Comparison of ENCODE assay signal across 24 mouse cellular contexts in the genomic region with DNA sequence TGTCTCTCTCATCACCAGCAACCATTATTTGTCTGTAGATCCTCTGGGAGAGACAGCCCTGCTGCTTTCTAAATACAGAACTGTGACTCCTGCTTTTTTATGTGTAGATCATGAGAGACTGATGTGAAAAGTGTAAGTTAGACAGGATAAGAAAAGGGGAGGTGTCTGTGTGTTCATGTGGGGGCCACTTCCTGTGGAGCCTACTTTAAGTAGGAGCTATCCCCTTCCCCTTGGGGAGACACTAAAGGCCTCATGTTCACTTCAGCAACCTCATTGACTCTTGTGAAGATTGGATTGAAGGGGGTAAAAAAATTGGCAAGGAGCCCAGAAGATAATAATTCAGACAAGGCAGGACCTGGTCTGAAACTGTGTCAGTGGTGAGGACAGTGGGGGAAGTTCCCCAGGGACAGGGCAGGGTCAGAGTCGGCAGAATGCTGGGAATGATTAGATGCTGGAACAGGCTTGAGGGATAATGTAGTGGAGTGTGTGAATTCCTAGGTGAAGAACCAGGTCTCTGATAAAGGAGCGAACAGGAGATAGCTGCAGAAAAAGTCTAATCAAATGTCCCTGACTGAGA.
DNase-seq lines count a peak whose midpoint lies in the region; ATAC-seq and TF ChIP-seq lines count a peak whose summit lies in the region.
"Had no signal": no experiment of that assay in that cellular context is flagged by ENCODE, and none has a peak within 500 bp of the region (broad histone marks: within the 10 kb centered on the region; RNA-seq: fewer than 3 reads in every experiment).

No protein-coding gene starts in this region.

- TF ChIP-seq CTCF in kidney, postnatal 0 days (IDR thresholded peaks at IDR 0.05; ENCODE audit: low read depth), result no peak
- no peak for TF ChIP-seq CTCF in stomach, postnatal 0 days (IDR thresholded peaks at IDR 0.05; ENCODE audit: low read depth)

- WGBS in kidney, postnatal 0 days, result 49% methylated on average over 2 of the region's 2 CpGs
- WGBS in stomach, embryonic 14.5 days, result 57% methylated on average over 2 of the region's 2 CpGs
- 64% methylated on average over 2 of the region's 2 CpGs for WGBS in stomach, postnatal 0 days
- 74% methylated on average over 2 of the region's 2 CpGs for WGBS in forebrain, embryonic 15.5 days

- no peak overlapping the region for H3K4me2 ChIP-seq in kidney, postnatal 0 days (ENCODE audit: low read length)
- H3K4me2 ChIP-seq in stomach, embryonic 14.5 days (replicated peaks; ENCODE audit: low read depth, low read length), result no peak overlapping the region
- H3K4me2 ChIP-seq in stomach, postnatal 0 days (replicated peaks; ENCODE audit: low read depth), result no peak overlapping the region
- no peak overlapping the region for H3K4me2 ChIP-seq in forebrain, embryonic 15.5 days (replicated peaks)
- H3K4me2 ChIP-seq: embryonic facial prominence, embryonic 13.5 days; heart, embryonic 12.5 days; hindbrain, embryonic 15.5 days; intestine, embryonic 15.5 days; midbrain, embryonic 15.5 days had no signal

- no peaks in the 10 kb centered on the region for H3K36me3 ChIP-seq in kidney, postnatal 0 days (ENCODE audit: insufficient read depth, low read length)
- H3K36me3 ChIP-seq in stomach, embryonic 14.5 days (ENCODE audit: control insufficient read depth, insufficient read depth, low read length), result no peaks in the 10 kb centered on the region
- no peaks in the 10 kb centered on the region for H3K36me3 ChIP-seq in stomach, postnatal 0 days (ENCODE audit: control insufficient read depth, insufficient read depth, low read length)
- H3K36me3 ChIP-seq in forebrain, embryonic 15.5 days, result no peaks in the 10 kb centered on the region
- H3K36me3 ChIP-seq: embryonic facial prominence, embryonic 13.5 days; heart, embryonic 12.5 days; hindbrain, embryonic 15.5 days; intestine, embryonic 15.5 days; midbrain, embryonic 15.5 days had no signal

- no peaks in the 10 kb centered on the region for H3K4me1 ChIP-seq in kidney, postnatal 0 days (replicated peaks; ENCODE audit: insufficient read depth, low read length)
- no peaks in the 10 kb centered on the region for H3K4me1 ChIP-seq in stomach, embryonic 14.5 days (ENCODE audit: control insufficient read depth, insufficient read depth, low read length)
- no peaks in the 10 kb centered on the region for H3K4me1 ChIP-seq in stomach, postnatal 0 days (replicated peaks; ENCODE audit: control insufficient read depth, insufficient read depth)
- no peaks in the 10 kb centered on the region for H3K4me1 ChIP-seq in forebrain, embryonic 15.5 days
- H3K4me1 ChIP-seq: heart, embryonic 12.5 days; intestine, embryonic 15.5 days had no signal

- H3K27me3 ChIP-seq in kidney, postnatal 0 days (ENCODE audit: insufficient read depth, low read length), result no peaks in the 10 kb centered on the region
- no peaks in the 10 kb centered on the region for H3K27me3 ChIP-seq in stomach, embryonic 14.5 days (ENCODE audit: control insufficient read depth, insufficient read depth, low read length)
- no peaks in the 10 kb centered on the region for H3K27me3 ChIP-seq in stomach, postnatal 0 days (ENCODE audit: control insufficient read depth, insufficient read depth, low read length)
- H3K27me3 ChIP-seq in forebrain, embryonic 15.5 days, result no peaks in the 10 kb centered on the region
- H3K27me3 ChIP-seq: embryonic facial prominence, embryonic 13.5 days; heart, embryonic 12.5 days; hindbrain, embryonic 15.5 days; intestine, embryonic 15.5 days; midbrain, embryonic 15.5 days; Patski had no signal

- TF ChIP-seq EP300 in stomach, postnatal 0 days (optimal IDR thresholded peaks at IDR 0.05), result no peak

- DNase-seq in embryo, embryonic 11.5 days (ENCODE audit: low read depth, low spot score), result peak; percentile 24
- DNase-seq in embryo, embryonic 9.5 days (ENCODE audit: extremely low spot score), result no peak
- DNase-seq in kidney, postnatal 0 days (ENCODE audit: low spot score), result peak; percentile 29
- DNase-seq in kidney, postnatal 25 days, result no peak
- no peak for DNase-seq in stomach, postnatal 0 days (ENCODE audit: low spot score)
- peak; percentile 43 for DNase-seq in retina, postnatal 1 day
- DNase-seq: adrenal gland, postnatal 14 days; cerebellum, adult 11 months; cerebellum, postnatal 14 days; gastrocnemius, adult 2 months; heart, postnatal 14 days; lung, adult 18-20 months; right cerebral cortex, postnatal 4 days; thymus, postnatal 14 days had no signal

- no peak overlapping the region for H3K9ac ChIP-seq in kidney, postnatal 0 days (ENCODE audit: low read depth, low read length)
- no peak overlapping the region for H3K9ac ChIP-seq in stomach, embryonic 14.5 days (replicated peaks; ENCODE audit: low read depth, low read length)
- H3K9ac ChIP-seq in stomach, postnatal 0 days (ENCODE audit: low read length), result no peak overlapping the region
- H3K9ac ChIP-seq in forebrain, embryonic 15.5 days (replicated peaks), result no peak overlapping the region
- H3K9ac ChIP-seq: embryonic facial prominence, embryonic 13.5 days; heart, embryonic 12.5 days; hindbrain, embryonic 15.5 days; intestine, embryonic 15.5 days; midbrain, embryonic 15.5 days had no signal

- H3K4me3 ChIP-seq in kidney, postnatal 0 days (replicated peaks; ENCODE audit: low read depth, low read length), result no peak overlapping the region
- H3K4me3 ChIP-seq in stomach, embryonic 14.5 days (ENCODE audit: low read depth, low read length), result no peak overlapping the region
- no peak overlapping the region for H3K4me3 ChIP-seq in stomach, postnatal 0 days (ENCODE audit: low read depth, low read length)
- no peak overlapping the region for H3K4me3 ChIP-seq in forebrain, embryonic 15.5 days
- H3K4me3 ChIP-seq: embryonic facial prominence, embryonic 13.5 days; gastrocnemius, adult 2 months; heart, embryonic 12.5 days; hindbrain, embryonic 15.5 days; intestine, embryonic 15.5 days; midbrain, embryonic 15.5 days had no signal

- H3K27ac ChIP-seq in kidney, postnatal 0 days, result no peak overlapping the region
- no peak overlapping the region for H3K27ac ChIP-seq in stomach, embryonic 14.5 days (ENCODE audit: low read length)
- H3K27ac ChIP-seq in stomach, postnatal 0 days (replicated peaks), result no peak overlapping the region
- no peak overlapping the region for H3K27ac ChIP-seq in forebrain, embryonic 15.5 days (replicated peaks)
- H3K27ac ChIP-seq: embryonic facial prominence, embryonic 13.5 days; gastrocnemius, adult 2 months; hindbrain, embryonic 15.5 days; intestine, embryonic 15.5 days; macrophage; midbrain, embryonic 15.5 days had no signal

- H3K9me3 ChIP-seq in kidney, postnatal 0 days (replicated peaks; ENCODE audit: low read length), result no peaks in the 10 kb centered on the region
- no peaks in the 10 kb centered on the region for H3K9me3 ChIP-seq in stomach, embryonic 14.5 days (ENCODE audit: control insufficient read depth, low read depth, low read length)
- H3K9me3 ChIP-seq in stomach, postnatal 0 days (ENCODE audit: control insufficient read depth, low read length), result no peaks in the 10 kb centered on the region
- no peaks in the 10 kb centered on the region for H3K9me3 ChIP-seq in forebrain, embryonic 15.5 days
- H3K9me3 ChIP-seq: embryonic facial prominence, embryonic 13.5 days; hindbrain, embryonic 15.5 days; intestine, embryonic 15.5 days; midbrain, embryonic 15.5 days had no signal

- peak; percentile 36; the same call in 1 of the 2 replicates for ATAC-seq in kidney, postnatal 0 days (replicated peaks; ENCODE audit: low FRiP score, low read depth)
- peak; percentile 49; the same call in 1 of the 2 replicates for ATAC-seq in stomach, embryonic 14.5 days (ENCODE audit: insufficient number of reproducible peaks, insufficient read depth, low FRiP score, low read depth)
- no peak for ATAC-seq in stomach, postnatal 0 days (ENCODE audit: low FRiP score, low TSS enrichment)
- no peak; the same call in 1 of the 2 replicates for ATAC-seq in forebrain, embryonic 15.5 days (replicated peaks)
- ATAC-seq: CD4-positive, CD25-positive, alpha-beta regulatory T cell, adult 4 months; intestine, embryonic 15.5 days; midbrain, embryonic 15.5 days; Patski had no signal

Comparison
In these comparisons a context has a peak if more than half of its experiments do, and no peak if none do; other contexts are left out.
1. DNase-seq: peak in embryo, embryonic 11.5 days (single experiment), kidney, postnatal 0 days (single experiment) and retina, postnatal 1 day (single experiment); none in embryo, embryonic 9.5 days (single experiment), kidney, postnatal 25 days (0 of 2) and stomach, postnatal 0 days (single experiment).
2. ATAC-seq: peak in kidney, postnatal 0 days (single experiment) and stomach, embryonic 14.5 days (single experiment); none in stomach, postnatal 0 days (single experiment) and forebrain, embryonic 15.5 days (single experiment).